Mouse (Mus musculus): ENCODE data around the gene Bmp6.

DNA sequence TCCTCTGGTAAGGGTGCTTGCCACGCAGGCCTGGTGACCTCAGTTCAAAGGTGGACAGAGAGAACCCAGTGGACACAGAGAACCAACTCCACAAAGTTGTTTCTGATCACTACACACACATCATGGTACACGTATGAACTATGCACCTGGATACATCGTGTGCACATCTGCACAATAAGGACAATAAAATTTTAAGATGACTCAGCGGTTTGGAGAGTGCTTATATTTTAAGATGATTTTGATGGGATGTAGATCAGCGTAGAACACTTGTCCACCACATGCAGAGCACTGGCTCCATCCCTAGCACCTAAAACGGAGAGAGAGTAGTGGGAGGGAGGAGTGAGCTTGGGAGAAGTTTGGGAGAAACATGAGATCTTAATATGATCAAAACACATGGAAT, 128.6 kb downstream of the Bmp6 start:
- TF ChIP-seq CTCF (conservative IDR thresholded peaks at IDR 0.05; ENCODE audit: insufficient read depth, insufficient read length, low read depth, low read length): no peak
- no peak for TF ChIP-seq POLR2A (IDR thresholded peaks at IDR 0.05; ENCODE audit: low read depth, low read length)
